Mouse (Mus musculus) spleen, adult 18-20 months (tissue): ENCODE measurements around the gene Tle2.

Source experiments
- DNase-seq, 2 experiments: peaks; one replicate each; pipeline ENCODE4 v3.0.0; 2022; ENCODE audit warnings: mixed read lengths in 2 of 2

The Tle2 gene

DNA sequence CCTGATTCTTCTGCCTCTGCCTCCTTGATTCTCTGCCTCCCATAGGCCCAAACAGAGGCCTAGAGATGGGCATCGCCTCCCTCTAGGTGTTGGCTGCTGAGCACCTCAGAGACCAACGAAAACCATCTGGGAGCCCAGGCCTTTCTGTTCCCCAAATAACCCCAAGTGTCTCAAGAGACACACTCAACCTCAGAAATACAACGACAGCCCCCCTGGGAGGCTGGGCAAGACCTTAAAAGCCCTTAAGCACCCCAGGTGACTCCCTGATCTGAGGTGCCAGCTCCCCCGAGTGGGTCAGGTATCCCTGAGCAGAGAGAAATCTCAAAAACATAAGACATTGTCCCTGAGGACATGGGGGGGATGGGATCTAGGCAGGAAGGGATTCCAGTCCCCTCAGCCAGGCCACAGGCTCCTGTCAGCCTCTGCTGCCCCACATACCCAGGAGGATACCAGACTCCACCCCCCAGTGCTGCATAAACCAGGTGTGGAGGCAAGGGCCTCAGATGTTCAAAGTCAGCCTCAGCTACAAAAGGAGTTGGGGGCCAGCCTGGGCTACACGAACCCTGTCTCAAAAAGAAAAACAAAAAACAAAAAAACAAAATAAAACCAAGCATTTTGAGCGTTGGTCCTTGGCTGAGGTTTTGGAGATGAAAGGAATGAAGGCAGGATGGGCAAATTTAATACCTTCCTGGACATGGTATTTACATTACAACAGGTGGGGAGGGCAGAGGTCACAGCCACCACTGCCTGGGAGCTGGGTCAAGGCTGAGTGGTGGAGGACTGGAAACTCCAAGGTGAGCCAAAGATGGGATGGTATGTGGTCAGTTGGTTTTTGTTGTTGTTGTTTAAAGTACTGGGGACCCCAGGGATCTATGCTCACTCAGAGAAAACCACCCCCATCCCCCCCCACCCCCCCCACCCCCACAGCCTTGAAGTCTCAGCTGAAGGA lies 20.3 kb upstream of the Tle2 start:
- no peak for DNase-seq

DNA sequence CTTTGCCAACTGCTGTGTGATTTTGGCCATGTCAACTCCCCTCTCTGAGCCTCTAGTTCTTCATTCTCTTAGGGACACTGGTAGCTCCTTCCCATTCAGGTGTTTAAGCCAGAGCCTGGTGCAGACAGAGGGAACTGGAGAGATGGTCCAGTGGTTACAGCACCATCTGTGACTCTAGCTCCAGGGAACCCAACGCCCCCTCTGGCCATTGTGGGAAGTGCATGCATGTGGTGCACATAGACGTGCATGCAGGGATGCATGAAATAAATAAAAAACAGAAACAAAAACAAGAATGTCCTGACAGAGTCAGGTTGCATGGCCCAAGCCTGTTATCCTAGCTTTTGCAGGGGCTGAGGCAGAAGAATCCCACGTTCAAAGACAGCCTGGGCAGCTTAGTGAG lies 18.1 kb upstream of the Tle2 start:
- DNase-seq: no peak

DNA sequence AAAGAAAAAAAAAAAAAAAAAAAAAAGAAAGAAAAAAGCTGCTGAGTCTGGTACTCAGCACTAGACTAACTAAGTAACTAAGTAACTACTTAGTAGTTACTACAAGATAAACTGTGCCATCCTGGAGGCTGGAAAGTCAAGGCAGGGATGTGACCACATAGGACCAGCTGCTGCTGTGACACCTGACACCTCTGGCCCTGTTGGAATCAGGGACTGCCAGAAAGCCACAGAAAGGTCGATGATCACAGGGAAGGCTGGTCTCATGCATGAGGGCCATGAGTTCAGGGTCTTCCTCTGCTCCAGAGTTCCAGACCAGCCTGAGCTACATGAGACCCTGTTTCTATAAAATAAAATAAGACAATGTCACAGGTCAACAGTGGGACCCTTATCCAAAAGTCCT lies 16.9 kb upstream of the Tle2 start:
- no peak for DNase-seq

DNA sequence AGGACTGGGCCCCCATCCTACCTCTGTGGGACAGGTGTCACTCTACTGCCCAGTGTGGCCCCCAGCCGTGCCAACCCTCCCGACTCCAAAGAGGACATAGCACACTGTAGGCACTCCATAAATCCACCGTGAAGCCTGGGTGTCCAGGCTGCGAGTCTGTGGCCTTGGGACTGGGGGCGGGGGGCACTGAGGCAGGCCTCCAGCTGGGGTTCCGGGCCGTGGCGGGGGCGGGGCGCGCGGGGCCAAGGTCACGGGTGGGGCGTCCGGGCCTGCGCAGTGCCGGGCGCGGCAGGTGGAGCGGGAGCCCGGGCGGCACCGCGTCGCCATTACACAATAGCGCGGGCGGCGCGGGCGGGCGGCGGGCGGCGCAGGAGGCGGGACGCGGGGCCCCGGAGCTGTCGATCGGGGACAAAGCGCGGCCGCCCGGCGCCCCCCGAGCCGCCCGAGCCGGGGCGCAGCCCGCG lies 15.2 kb upstream of the Tle2 start, which contains the start of gene Aes:
Aes (plus strand) TSS at position 326 of the 464 bp plus-strand sequence.
- peak; percentile 76 to 84 for DNase-seq

DNA sequence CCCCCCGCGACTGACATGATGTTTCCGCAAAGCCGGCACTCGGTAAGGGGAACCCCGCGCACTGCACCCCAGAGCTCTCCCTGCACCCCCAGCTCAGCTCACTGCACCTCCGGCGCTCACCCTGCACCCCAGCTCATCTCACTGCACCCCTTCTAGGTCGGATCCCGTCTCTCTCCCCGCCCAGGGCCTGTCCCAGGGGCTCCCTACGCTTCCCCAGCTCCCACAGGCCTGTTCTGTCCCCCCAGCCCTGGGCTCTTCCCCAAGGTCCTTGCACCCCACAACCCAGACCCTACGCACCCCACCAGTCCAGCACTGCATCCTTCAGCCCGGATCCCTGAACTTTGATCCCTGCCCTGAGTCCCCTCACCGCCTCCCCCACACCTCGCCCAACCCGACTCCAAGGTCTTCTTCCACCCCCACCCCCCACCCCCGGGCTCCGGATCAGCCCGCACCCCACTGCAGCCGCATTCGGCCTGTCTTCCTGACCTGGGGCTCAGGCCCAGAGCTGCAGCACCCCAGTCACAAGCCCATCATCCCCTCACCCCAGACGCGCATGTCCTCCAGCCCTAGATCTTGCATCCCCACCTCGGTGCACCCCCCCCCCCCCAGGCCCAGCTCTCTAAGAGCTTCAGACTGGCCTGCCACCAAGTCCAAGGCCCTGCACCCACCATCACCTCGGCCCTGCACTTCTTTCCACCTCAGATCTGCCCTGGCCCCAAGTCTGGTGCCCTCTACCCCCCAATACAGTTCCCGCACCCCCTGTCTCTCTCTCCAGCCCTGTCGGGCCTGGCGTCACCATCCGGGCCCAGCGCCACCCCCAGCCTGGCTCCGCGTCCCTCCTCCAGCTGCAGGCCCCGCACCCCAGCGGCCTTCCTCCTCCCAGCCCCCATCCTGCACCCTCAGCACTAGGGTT lies 14.5 kb upstream of the Tle2 start:
- peak; percentile 57 to 61 for DNase-seq

DNA sequence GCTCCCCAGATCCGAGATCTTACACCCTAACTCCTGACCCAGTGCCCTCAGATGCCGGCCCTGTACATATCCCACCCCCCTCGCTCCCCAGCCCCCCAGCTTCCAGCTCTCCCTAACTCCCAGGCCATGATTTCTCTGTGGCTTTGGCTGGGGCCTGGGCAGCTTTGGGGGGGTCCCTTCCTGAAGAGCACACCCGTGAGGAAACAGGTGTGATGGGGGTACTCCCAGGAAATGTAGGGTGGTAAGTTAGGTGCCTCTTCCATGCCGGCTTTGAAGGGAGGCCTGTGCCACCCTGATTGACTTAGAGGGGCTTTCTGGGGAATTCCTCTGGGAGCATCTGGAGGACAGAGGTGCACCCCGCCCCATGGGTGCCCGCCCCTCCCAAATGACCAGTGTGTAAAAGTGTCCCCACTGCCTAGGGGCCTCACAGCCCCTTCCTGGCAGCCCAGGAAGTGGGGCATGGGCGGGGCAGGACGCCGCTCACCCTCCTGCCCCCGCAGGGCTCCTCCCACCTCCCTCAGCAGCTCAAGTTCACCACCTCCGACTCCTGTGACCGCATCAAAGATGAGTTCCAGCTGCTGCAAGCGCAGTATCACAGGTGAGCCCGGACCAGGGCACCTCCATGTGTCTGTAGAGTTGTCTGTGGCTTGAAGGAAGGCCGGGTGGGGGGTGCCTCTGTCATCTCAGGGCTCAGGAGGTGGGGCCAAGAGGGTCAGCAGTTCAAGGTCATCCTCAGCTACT lies 13.5 kb upstream of the Tle2 start:
- DNase-seq: peak; percentile 69 to 76

DNA sequence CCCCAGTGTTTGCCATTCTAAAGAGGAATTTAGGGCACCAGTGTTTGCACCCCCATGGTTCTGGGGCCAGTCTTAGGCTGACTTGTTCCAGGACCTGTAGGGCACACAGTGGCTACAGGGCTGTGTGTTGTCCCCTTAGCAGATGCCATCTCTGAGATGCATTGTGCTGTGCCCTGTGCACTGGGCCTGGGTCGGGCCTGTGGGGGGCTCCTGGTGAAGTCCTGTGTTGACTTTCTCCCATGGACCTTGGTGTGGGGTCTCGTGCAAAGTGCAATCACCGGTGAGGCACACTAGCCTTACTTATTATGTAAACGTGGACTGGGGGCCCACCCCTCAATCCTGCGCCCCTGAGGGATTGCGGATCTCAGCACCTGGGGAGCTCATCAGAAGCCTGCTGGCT lies 11.9 kb upstream of the Tle2 start:
- DNase-seq: no peak

DNA sequence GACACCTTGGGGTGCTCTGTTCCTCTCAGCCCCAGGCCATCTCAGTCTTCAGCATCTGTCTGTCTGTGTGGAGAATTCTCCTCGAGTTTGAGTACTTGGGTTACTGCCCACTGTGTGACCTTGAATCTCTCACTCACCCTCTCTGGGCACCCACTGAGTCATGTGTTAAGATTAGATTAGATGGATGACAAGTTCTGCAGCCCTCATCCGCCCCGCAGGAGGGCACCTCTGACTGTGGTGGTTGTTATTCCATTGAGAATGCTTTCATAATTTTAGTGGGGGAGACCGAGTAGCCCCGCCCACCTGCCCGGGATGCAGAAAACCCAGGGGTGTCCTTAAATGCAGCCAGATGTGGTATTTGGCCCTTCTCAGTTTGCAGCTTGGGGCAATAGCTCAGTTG lies 10.9 kb upstream of the Tle2 start:
- no peak for DNase-seq

DNA sequence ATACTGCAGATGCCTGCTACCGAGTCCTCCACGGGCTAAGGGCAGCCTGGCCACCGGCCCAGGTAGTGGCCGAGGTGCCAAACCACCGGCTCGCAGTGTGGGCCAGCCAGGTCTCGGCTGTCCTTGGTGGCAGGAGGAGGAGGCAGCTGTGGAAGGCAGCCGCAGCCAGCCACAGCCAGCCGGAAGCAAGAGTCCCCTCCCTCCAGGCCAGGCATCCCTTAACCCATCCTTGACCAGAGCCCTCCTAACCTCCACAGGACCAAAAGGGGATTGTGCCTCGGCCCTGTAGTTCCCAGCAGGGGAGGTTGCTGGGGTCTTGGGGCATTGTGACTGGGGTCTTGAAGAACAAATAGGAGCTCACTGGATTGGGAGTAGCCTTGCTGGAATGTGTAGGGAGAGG lies 10.1 kb upstream of the Tle2 start:
- no peak for DNase-seq

DNA sequence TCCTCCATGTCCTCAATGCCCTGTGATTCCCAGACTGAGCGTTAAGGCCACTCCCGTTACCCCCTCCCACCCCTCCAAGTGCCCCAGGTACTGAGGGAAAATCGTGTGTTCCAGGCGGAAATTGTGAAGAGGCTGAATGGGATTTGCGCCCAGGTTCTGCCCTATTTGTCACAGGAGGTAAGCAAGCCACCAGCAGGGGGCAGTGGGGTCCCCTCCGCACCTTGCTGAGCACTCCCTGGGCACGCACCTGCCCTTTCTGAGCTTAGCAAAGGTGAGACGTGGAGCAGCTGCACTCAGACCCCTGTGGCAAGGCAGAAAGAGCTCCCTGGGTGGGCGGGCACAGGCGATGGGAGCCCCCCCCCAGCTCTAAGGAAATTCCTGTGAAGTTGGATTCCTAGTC lies 9.6 kb upstream of the Tle2 start:
- DNase-seq: peak; percentile 44 to 72

DNA sequence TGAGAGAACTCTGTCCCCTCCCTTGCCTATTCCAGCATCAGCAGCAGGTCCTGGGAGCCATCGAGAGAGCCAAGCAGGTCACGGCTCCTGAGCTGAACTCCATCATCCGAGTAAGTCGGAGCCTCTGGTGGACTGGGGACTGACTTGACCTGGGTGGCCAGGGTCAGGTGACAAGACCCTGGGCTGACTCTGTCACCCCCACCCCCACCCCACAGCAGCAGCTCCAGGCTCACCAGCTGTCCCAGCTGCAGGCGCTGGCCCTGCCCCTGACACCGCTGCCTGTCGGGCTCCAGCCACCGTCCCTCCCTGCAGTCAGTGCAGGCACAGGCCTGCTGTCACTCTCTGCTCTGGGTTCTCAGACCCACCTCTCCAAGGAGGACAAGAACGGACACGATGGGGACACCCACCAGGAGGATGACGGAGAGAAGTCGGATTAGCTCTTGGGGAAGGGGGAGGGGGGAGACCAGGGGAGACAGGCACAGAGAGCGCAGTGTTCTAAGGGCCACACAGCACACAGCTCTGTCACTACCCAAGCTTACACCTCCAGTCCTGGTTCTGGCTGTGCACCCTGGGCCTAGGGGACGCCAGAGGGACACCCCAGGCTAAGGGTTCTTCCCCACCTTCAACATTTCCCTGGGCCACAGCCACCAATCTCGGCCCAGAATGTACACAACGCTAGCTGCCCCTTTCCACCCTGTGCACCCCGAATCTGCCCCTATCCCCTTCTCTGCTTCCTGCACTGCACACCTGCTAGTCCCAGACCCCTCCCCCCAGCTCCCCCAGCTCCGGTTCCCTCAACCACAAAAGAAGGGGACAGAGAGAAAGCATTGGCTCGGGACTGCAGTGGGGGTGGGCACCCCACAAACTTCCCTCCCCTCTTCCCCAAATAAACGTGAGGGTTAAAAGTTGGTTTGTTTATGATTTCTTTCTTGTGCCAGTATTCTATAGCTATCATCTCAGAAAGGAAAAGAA lies 8.8 kb upstream of the Tle2 start:
- DNase-seq: no peak

DNA sequence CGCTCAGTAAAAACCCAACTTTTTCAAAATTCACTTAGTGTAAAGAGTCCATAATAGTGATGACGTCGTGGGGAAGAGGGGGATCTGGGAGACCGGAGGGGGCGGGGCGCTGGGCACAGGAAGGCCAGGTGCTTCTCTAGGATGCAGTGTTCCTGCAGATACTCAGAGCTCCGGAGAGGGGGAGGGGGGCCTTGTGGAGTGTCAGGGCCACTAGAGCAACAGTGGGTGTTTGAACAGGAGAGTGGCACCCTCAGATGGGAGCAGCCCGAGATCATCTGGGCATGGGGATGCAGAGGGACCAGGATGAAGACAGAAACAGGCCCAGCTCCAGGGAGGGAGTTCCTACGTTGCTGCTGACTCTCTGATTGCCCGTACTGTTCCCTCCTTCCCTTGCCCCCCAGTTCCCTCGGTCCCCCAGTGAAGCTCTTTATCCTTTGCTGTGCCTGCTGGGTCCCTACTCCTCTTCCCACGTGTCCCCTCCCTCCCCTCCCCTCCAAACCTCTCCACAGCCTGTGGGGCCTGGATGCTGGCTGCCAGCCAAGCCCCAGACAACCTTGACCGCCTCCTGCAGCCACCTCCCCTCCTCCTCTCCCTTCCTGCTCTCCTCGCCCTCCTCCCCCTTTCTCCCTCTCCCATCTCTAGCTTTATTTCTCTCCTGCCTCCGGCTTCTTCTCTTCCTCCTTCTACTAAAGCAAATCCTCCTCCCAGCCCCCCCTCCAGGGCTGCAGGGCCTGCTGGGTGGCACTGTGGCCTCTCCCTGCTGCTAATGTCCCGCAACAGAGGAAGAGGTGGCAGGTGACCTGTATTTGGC lies 5.8 kb upstream of the Tle2 start:
- peak in 1 of 2 experiments; percentile 5 for DNase-seq

DNA sequence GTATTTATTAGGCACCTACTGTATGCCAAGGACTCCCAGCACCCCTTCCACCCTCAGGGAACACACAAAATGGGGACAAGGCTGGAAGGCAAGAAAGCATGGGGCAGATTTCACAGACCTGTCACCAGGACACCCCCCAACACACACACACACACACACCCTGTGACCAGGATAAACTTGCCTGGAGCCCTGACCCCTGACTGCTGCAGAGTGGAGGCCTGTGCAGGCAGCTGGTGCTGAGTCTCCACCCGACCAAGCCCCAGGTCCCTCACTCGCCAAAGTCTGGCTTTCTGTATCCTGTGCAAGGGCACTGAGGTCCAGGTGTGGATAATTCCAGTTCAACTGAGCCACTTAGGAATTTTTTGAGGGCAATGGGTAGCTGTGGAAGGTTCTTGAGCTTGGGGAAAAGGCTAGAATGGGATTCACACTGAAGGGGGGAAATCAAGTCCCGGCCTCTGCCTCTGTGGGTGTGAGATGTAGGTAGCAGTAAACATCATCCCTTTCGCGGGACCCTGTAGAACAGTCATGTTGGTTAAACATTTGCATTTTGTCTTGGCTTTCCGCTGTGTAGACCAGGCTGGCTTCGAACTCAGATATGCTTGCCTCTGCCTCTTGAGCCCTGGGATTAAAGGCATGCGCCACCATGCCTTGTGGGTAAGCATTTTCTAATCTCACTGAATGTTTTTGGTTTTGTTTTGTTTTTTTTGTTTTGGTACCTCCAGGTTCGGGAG lies 4.7 kb upstream of the Tle2 start:
- DNase-seq: no peak

DNA sequence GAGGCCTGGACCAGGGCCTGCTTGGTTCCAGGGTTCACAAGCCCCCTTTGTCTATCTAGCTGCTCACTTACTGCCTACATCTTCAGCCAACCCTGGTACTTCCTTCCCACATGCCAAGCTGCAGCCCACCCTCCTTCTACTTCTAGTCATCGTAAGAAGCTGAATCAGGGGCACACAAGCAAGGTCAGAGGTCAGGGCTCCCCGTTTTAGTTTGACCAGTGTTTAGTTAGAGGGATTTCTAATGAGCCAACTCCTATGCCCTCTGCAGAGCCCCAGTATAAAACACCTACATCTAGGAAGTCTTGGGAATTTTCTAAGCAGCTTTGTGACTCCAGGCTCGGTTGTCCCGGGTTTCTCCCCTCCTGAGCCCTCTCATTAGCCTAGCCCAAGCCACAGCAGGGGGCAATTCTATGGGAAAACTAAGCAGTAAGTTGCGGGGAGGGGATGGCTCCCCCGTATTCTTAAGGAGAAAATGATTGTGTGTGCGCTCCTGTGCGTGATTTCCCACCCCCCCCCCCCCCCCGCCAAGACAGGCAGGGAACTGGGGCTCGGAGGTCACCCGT lies 4.0 kb upstream of the Tle2 start:
- DNase-seq: no peak

DNA sequence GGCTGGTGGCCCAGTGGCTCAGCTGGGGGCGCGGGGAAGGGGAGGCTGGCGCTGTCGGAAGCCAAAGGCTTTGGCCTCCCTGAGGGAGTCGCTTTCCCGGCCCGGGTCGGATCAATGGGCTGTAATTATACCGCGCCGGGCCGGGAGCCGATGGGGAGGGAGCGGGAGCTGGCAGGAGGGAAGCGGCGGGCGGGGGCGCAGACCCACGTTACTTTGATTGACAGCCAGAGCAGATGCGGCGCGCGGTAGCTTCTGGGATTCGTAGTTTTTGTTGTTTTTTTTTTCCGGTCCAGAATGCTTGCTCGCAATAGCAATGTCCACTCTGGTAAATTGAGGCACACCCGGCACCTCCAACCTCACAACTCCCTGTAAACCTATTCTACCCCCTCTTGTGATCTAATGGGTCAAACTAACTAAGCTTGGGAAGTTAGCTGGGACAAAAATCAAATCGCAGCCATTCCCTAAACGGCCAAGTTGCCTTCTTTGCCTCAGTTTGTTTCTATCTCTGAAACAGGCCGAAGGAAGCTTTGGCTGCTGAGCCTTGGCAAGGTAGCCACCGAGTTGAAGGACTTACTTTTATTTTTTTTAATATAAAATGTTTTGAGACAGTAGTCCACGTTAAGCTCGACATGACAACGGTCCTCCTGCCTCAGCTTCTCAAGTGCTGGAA lies 3.4 kb upstream of the Tle2 start:
- DNase-seq: peak; percentile 76 to 81

DNA sequence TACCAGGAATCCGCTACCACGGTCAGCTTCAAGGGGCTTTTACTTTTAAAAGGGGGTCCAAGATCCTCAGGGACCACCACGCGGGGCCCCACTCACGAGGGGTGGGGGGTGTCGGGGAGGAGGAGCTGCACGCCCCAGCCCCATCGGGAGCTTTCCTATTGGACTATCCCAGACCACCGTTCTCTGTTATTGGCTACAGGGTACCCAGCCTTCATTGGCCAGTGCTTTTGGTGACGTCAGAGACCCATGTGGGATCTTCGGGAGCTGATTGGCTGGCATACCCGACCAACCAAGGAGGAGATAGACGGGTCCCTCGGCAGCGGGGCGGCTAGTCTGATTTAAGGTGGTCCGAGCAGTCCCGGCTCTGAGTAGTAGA lies 2.9 kb upstream of the Tle2 start:
- DNase-seq: peak; percentile 88

DNA sequence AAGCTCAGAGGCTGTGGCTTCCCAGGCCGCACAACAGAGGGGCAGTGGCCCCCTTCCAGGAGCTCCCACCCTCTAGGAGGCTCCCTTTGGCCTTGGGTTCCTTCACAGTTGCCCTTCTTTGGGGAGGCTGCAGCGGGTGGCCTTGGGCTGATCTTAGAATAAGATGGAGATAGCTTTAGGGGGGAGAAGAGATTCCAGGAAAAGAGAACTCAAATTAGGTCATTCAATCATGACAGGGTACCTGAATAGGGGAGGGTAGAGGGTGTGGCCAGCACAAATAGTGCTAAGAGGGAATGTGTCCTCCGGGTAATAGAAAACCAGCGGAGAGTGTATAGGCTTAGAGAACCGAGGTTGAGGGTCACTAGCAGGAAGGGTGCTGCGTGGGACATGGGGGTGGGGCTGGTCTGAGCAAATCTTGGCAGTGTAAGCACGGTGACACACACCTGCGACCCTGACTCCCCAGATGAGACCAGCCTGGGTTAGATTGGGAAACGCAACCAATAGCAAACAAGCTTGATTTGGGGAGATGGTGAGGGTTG lies 2.2 kb upstream of the Tle2 start:
- DNase-seq: no peak

DNA sequence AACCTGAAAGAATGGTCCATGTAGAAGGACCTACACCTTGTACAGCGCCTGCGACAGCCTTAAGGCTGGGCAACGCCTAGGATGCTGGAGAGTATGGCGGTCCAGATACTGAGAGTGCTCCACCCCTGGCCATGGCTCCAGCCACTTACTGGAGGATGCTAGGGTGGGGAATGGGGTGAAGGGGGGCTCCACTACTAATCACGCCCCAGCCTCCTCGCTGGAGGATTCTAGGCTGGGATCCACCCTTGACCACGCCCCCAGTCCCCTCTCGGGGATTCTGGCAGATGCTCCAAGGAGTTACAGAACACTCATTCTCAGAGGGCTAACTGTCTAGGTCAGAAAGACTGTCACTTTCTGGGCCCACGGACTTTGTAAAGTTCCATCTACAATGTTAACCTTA lies 1.4 kb upstream of the Tle2 start:
- no peak for DNase-seq

DNA sequence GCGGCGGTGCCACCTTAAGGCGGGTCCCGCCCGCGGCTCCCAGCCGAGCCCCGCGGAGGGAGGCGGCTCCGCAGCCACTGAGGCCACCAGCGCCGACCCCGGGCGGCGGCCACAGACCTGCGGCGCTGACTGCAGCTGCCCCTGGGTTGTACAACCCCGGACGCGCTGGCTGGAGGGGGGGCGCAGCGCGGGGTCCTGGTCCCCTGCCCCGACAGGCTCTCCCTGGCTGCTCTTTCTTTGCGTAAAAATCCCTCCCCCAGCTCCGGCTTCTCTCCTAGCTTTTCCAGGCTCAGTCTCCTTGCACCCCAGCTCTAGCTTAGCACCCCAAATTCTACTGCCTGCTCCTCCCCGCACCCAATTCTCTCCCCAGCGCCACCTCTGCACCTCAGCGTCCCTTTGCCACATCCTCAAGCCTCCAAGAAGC lies 859 bp downstream of the Tle2 start:
- peak in 1 of 2 experiments; percentile 54 for DNase-seq
